Mouse (Mus musculus): ENCODE measurements around the gene Itpr2.

The Itpr2 gene

DNA sequence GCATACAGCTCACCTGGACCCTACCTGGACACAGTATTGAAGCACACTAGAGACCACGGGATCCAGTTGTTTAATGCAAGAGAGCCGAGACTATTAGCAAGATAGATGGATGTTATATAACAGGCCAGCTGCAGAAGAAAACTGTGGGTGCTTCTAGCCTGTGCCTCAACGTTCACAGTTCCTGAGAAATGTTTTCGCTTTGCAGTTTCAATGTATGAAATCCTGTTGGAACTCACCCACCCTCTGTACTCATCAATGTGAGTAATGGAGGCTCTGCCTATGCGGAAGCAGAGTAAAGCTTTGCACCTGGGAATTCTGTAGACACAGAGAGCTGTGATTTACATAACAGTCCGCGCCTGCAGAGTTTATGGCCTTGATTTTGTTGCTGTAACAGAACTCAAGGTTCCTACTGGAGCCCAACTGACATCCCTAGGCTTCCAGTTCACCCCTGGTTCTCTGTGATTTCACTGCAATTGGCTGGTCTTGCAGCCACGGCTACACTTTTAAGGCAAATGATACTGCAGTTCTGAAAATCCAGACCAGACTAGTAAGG is 344.0 kb downstream of the Itpr2 start:
- no peak for DNase-seq (ENCODE audit: low read depth)

DNA sequence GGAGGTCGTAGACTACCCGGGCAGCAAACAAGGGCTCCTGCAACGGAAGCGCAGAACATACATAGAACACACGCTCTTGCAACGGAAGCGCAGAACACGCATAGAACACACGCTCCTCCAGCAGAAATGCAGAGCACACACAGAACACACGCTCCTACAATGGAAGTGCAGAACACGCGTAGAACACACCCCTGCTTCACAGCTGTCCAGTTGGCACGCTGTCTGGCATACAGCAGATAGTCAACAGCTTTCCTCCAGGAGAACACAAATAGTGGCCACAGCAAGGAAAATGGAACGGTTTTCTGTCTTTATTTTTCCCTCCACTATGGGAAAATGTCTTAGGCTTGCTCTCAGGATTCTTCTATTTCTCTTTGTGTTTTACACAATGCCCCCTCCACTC is 344.9 kb downstream of the Itpr2 start:
- no peak for DNase-seq (ENCODE audit: low read depth)

DNA sequence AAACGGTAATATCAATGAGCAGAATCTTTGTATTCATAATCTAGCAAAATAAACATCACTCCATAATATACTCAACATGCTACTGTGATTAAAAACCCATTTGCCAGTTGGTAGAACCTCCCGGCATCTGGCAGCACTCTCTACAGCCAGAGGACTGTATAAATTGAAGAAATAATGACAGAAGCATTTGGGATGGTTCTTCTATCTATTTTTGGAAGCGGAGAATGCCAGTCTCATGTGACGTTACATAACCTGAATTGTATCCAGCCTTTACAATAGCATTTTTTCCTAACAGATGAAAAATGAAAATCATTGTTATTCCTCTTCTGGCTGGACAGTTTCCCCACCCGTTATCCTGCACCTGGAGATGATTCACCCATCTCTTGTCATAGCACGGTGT is 345.5 kb downstream of the Itpr2 start:
- DNase-seq (ENCODE audit: low read depth) = no peak

DNA sequence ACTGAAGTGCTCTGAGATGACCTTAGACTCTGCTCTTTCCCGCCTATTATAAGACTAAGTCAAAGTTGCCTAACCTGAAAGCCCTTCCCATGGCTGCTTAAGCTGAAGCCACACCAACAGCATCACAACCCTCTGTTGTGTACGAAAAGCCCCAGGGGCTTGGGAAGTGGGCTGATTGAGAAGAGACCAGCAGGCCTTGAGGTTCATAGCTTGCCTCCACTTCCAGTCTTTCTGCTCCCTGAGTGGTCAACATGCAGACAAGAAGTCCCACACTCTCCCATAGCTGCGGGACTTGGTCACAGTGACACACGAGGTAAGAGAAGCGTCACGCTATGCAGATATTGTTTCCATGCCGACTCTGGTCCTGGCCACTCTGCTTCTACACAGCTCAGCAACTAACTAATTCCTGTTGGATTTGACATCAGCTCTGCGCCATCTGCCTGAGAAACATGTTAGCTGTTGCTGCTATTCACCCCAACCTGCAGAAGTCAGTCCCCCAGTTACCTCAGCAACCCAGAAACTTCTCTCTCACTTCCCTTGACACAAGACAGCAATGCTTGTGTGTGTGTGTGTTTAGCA is 346.8 kb downstream of the Itpr2 start:
- DNase-seq (ENCODE audit: low read depth) = no peak

DNA sequence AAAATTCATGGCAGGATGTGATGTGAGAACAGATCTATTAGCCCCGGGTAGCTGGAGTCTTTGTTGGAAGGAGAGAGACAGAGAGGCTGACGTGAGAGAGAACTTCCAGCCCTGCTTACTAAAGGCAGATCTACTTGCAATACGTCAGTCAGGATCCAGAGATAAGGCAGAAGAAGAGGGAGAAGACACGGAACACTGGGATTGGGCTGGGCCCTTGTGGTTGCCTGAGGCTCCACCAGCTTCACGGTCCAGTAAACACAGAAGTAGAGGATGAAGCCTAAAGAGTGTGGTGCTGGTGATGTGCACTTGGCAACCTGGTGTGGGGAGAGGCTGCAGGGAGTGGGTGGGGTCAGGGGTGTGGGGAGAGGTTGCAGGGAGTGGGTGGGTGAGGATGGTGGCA is 349.2 kb downstream of the Itpr2 start:
- no peak for DNase-seq (ENCODE audit: low read depth)

DNA sequence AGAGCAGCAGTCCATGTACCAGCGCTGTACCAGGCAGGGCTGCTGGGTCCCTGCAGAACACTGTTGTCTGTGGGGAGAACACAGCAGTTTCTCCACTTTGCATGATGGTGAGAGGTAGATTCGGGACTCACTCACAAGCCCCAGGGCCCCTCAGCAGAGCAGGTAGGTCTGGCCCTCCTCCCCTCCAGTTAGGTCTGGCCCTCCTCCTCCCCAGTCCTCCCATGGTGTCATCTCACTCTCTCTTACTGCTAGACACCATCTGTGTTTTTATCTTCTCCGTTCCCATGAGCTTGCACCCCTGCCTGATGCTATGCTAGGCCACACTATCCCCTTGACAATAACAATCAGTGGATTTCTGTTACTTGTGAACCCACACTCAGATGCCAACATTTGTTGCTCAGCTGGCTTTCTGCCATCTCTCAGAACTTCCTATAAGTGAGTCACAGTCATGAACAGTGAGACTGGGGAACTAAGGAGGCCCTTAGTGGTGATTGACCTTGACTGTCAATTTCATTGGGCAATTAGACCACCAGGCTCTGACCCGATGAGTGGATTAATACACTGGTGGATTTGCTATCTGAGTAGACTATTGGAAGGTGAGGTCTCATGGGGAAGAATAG is 360.9 kb downstream of the Itpr2 start:
- no peak for DNase-seq (ENCODE audit: low read depth)

DNA sequence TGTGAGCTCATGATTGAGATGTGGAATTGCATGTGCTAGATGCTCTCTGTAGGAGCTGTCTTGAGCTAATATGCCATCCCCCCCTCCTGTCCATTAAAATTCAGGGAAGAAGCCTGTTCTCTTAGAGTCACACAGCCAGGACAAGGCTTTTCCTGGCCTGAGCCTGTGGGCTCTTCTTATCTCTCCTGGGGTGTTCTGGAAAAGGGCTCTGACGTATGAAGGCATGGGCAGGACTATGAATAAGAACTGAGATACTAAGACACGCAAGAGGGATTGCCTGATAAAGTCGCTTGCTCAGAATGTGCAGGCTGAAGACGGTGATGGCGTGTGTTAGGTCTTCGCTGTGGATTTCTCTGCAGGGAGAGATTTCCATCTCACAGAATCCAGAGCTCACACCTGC is 361.9 kb downstream of the Itpr2 start:
- DNase-seq (ENCODE audit: low read depth) = no peak

DNA sequence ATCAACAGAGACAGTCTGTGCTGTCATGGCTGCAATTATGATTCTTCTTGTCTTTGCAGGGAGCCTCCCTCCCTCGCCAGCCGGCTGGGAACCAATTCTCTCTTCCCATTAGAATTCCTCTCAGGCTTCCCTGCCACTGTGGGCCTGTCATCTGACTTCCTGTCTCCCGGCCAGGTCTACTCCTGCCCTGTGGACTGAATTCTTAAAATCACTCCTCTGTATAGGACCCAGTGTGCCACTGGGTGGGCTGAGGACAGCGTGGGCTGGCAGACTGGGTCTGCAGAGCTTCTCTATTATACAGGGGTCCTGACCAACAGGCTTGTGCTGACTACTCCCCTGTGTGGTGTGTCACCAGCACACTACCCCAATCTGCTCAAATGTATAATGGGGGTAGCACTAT is 365.4 kb downstream of the Itpr2 start:
- DNase-seq (ENCODE audit: low read depth) = no peak

DNA sequence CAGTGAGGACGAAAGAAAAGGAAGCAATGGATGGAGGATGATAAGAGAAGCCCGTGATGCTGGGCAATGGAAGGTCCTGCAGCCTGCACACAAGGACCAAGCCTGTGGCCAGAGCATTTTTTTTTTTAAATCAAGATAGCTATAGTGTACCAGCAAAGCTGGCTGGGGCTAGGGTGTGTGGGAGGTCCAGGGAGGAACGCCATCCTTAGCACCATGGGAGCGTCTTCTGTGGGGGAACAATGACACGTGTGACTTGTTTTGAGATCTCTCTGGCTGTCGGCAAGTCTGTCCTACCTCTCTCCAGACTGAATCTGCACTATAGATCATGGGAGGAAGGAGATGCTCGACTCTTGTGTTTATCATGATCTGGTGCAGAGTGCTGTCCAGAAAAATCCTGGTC is 365.8 kb downstream of the Itpr2 start:
- no peak for DNase-seq (ENCODE audit: low read depth)

DNA sequence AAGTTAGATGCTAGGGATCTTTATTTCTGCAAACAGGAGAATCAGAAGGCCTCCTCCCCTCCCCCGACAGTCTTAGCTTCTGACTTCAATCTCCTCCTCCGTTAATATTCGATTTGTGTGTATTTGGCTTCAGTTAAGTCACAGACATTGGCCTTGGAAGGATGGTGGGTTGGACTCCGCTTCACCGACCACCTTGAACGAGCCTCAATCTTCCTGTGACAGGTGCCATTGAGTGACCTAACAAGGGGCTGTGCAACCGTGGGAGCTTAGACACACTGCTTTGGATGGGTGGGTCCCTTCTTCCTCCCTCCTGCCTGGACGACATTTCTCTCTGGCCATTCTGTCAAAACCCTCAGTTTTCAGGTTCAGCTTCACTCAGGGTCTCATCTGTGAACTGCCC is 366.7 kb downstream of the Itpr2 start:
- no peak for DNase-seq (ENCODE audit: low read depth)

DNA sequence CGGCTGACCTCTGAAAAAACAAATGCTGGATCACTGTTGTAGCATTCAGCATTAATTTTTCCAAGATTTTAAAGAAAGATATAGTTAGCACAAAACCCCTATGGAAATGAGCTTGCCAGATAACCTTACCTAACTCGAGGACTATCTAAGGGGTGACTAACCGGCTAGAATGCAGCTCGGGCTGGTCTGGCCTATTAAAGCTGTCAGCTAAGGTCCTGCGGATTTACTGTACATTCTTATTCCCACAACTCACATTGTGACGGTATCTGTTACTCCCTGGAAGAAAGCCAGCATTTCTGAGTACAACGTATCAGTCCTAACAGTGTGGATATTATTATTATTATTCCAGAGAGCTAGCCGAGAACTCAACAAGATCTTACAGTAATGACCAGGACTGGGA is 368.1 kb downstream of the Itpr2 start:
- no peak for DNase-seq (ENCODE audit: low read depth)

DNA sequence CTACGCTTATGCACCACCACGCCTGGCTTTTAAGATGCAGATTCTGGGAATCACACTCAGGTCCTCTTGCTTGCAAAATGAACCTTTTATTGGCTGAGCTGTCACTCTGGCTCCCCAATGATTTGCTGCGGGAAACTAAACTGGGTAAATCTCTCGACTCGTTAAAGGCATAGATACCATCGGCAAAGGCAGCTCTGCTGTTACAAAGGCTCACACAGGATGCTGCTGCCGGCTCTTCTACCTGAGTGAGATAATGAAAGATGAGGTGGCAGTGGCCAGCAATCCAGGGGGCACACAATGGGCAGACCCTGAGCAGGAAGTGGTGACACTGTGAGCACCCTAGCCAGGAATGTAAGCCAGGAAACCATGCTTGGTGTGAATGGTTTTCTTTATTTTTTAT is 373.0 kb downstream of the Itpr2 start:
- DNase-seq (ENCODE audit: low read depth) = no peak

DNA sequence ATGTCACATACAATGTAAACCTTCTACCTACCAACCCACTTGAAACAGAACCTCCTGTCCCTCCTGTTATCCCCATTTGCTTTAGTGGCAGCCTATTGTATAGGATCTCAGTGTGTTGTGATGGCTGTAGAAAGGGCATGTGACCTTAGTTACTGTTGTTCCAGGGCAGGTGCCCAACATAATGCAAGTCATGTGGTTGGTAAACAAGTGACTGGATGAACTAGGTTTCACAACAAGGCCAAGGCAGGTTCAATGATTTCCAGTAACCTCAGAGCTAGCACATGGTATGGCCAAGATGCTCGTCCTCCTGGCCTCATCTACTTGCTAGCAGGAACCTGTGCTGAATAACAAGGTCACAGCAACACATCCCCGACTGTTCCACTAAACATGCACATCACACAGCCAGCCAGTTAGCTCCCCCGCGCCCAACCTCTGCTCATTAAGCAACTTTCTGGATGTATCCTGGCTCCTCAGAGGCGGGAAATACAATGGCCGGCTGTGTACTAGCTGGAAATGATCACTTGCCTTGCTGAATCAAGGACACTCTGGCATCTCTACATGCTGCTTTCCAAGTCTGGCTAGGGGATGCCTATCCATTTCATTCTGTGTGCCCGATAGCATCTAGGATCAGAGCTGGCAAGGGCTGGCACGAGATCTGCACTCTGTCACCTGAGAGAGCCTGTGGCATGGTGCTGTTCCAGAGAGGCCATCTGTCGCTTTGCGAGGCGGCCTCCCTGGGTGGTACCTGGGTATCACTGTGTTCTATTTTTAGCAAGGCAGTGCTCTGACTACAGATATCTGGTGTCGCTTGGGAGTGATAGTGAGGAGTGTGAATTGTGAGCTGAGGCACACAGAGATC is 375.0 kb downstream of the Itpr2 start:
- no peak for DNase-seq (ENCODE audit: low read depth)

DNA sequence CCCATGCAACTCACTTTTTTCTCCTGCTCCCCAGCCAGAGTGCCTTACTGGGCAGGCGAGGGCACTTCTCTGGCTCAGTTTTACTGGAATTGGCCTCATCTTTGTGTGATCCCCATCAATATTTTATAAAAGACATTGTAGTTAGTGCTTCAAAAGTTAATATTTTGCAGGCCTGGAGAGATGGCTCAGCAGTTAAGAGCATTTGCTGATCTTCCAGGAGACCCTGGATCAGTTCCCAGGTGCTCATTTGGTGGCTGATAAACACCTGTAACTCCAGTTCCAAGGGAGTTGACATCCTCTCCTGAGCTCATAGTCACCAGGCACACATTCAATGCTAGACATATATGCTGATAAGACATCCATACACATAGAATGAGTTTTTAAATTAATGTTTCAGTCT is 376.4 kb downstream of the Itpr2 start:
- no peak for DNase-seq (ENCODE audit: low read depth)

DNA sequence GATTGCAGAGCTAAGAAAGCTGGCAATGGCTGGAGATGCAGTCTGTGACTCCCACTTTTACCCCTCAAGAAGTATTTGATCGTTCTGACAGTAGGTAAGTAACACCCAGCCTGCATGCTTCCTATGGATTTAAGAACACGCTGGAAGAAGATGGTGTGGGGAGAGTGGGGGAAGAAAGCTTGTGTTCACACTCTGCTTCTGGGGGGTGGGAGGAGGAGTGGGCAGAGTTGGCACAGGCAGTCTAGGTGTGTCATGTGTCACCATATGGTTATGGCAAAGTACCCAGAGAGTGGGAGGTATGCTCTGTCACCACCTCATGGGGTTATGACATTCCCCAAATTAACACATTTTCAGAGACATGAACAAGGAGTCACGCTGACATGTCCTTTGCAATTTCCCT is 377.5 kb downstream of the Itpr2 start:
- DNase-seq (ENCODE audit: low read depth) = no peak

DNA sequence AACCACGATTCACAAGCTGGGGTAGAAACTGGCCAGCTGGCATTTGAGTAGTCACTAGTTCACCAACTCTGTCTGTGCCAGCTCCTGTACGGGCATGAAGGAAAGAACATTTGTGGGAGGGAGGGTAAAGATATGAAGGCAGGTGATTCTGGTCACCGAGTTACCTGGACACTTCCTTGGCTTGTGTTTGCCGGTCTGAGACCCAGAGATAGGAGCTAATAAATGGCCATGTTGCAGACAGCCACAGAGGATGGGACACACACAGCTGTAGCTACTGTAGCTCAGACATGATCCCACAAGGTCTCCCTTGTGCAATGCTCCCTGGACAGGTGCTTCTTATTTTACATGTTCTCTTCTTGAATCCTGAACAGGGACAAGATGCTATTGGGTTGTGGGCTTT is 378.4 kb downstream of the Itpr2 start:
- DNase-seq (ENCODE audit: low read depth) = no peak

DNA sequence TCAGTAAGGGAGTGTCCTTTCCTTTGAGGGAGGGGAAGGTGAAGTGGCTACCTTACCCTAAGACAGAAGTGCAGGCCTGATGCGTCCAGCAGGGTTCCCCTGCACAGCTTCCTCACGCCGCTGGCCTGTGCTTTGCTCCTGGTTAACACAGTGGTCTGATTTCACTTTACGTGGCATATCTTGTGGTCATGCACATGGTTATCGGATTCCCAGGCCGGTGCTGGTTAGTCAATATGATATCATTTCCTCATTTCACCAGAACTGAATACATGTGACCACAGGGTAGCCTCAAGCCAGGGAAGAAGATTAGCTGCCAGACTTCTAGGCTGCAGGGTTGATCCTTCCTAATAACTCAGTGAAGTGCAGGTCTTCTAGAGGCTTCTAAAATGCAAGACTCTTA is 381.9 kb downstream of the Itpr2 start:
- no peak for DNase-seq (ENCODE audit: low read depth)

DNA sequence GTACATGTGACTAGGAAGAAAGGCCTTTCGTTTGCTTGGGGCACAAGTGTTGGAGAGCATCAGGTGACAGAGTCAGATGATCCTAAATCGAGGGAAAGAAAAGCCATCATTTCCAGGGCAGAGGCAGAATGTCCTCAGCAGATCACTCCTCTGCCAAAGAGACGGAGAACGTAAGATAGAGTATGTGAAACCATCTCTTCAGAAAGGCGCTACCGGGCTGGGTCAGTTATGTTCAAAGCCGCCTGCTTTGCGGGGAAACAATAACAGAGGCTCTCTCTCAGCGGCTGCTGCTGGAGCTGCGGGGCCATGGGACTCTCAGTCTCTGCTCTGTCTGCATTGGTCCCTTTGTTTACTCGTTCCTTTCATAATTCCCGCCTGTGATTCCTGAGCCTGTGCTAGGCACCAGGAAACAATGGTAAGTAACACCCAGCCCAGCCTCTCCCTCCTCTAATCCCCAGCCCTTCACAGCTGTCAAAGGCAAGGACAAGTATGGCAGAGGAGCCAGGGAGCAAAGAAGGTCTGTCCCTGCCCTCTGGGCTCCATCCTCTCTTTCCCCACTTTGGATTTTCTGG is 387.2 kb downstream of the Itpr2 start:
- DNase-seq (ENCODE audit: low read depth) = no peak

DNA sequence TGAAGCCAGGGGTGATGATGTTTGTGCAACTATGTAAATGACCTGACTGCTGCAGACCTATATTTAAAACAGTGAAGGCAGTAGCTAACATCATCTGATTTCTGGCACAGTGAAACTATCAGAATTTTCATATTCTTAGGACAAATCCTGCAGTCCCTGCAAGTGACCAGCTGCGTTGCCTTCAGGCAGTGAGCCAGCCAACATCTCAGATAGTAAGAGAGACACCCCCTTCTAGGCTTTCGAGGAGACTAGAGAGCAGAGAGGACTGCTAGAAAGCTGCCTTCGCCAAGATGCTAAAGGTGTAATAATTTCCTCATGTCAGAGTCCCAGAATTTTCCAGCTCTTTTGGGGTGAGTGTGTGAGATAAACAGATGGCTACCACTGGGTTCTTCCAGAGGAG is 388.0 kb downstream of the Itpr2 start:
- no peak for DNase-seq (ENCODE audit: low read depth)

DNA sequence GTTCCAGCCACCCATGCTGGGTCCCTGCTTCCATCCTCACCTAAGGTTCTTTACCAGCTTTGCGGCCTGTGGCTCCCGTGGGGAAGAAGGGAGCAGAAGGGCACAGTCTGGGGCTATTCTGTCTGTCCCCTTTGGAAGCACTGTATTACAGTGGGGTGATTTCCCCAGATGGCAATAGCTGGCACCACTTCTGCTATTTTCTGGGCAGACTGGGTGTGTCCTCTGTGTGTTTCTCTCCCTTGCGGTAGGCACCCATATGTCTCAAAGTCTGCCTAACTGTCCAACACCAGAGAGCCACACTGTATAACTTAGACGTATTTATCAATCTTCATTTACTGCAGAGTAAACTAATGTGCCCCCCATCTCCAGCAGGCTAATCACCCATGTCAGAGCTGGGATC is 388.9 kb downstream of the Itpr2 start:
- DNase-seq (ENCODE audit: low read depth) = no peak

DNA sequence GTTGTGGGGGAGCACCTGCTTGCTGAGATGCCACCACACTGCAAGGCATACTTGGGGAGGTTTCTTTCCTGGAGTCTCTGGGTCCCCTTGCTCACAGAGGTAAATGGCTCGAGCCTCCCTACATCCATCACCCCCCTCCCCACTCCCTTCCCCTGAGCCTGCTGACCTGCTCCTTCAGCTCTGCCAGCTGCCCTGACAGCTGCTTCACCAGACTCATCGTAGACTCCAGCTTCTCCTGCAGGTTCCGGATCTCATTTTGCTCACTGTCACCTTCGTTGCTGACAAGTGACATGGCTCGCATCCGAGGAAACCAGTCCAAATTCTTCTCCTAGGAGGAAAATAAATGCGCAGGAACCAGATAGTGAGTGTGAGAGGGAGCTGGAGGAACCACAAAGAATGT is 389.8 kb downstream of the Itpr2 start:
- no peak for DNase-seq (ENCODE audit: low read depth)

DNA sequence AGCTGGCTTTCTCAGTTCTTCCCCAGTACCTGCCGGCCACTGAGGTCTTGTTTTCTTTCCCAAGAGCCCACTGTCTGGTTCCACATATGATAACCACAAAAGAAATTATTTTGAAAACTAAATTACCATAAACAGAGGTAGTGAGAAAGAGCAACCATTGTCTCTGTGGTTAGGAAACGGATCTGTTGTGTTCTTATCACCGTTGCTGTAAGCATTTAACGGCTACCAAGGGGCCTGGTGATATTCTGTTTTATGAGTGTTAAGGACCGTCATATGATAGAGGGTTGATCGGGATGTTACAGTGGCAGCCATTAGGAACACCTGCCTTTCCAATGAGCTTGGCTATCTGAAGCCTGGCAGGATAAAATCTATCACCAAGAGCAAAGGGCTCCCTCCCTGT is 390.2 kb downstream of the Itpr2 start:
- no peak for DNase-seq (ENCODE audit: low read depth)

Measured in c-Kit-positive CD71-positive TER-119-negative erythroid progenitor cells, embryonic 14.5 days (primary cell).